In the genomic region with DNA sequence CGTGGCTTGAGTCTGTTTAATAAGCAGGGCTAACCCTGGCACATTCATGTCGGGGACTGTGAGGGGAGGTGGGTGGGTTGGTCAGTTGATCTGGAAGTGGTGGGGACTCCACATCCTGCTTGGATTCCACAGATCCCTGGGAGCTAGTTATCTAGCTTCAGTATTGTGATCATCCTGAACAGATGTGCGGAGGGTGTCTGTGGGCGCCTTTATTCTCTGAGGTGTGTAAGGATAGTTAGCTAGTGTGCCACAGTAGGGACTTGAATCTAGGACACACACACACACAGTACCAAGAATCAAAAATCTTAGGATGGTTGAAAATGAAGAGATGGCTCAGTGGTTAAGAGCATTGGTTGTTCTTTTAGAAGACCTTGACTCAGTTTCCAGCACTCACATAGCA, we compare ENCODE assay signal across 28 mouse cellular contexts. TPM values are rescaled to one million over a fixed set of nuclear protein-coding genes. Genes with fewer than 3 reads are reported as not detected.
"Had no signal": no experiment of that assay in that cellular context is flagged by ENCODE, and none has a peak within 500 bp of the region (broad histone marks: within the 10 kb centered on the region; RNA-seq: fewer than 3 reads in every experiment).

No protein-coding gene starts in this region.

- ATAC-seq: liver, embryonic 12.5 days; liver, postnatal 0 days; lung, postnatal 0 days; midbrain, embryonic 13.5 days; midbrain, embryonic 15.5 days; midbrain, embryonic 16.5 days had no signal

- DNase-seq: left cerebral cortex, postnatal 4 days; liver; liver, embryonic 13.5 days; liver, postnatal 0 days; lung, adult 18-20 months; lung, adult 2 months; lung, embryonic 14.5 days; lung, postnatal 10 days; lung, postnatal 14 days; lung, postnatal 36 days; lung, postnatal 4 days; midbrain, embryonic 14.5 days had no signal

RNA-seq across cellular contexts. Expression of gene Zfp575, which starts 18.9 kb away (rescaled TPM):
- total RNA-seq: liver, adult 2 months; megakaryocyte-erythroid progenitor cell, adult 5-6 weeks; monocyte, adult 5-6 weeks had no signal

RNA-seq across cellular contexts. Expression of gene Pinlyp, which starts 22.6 kb away (rescaled TPM):
- total RNA-seq: left cerebral cortex, adult 8-10 months; left cerebral cortex, postnatal 10 days; left cerebral cortex, postnatal 14 days; left cerebral cortex, postnatal 25 days; left cerebral cortex, postnatal 36 days; liver, adult 2 months; megakaryocyte progenitor cell, adult 5-6 weeks; megakaryocyte, adult 5-6 weeks; megakaryocyte-erythroid progenitor cell, adult 5-6 weeks; midbrain, postnatal 0 days; monocyte, adult 5-6 weeks had no signal
